Mouse (Mus musculus): Measurements from ENCODE around the gene Plppr2. TPM values are rescaled to one million over a fixed set of nuclear protein-coding genes. Genes with fewer than 3 reads are reported as not detected.

The Plppr2 gene
- total RNA-seq (2022): 100 to 1,000 TPM; 229 to 244 (median 235) TPM

- peak; percentile 98 for DNase-seq (ENCODE audit: low spot score in 2 of 2)
Observed at GRCm38 (mm10) chr9:21936692-21937570, at the start of gene Plppr2. Gene Plppr2 (plus strand): TSS chr9:21937033.

GRCm38 (mm10) chr9:21889229-21889628 is 47.6 kb upstream of the Plppr2 start:
- no peak for DNase-seq (ENCODE audit: low spot score in 2 of 2)

GRCm38 (mm10) chr9:21901223-21901820 is 35.5 kb upstream of the Plppr2 start:
- peak; percentile 76 to 78 for DNase-seq (ENCODE audit: low spot score in 2 of 2)

GRCm38 (mm10) chr9:21904031-21904430 is 32.8 kb upstream of the Plppr2 start:
- DNase-seq (ENCODE audit: low spot score in 2 of 2): no peak

- DNase-seq (ENCODE audit: low spot score in 2 of 2): no peak
Observed at GRCm38 (mm10) chr9:21908216-21908615, 28.6 kb upstream of the Plppr2 start.

GRCm38 (mm10) chr9:21909474-21910223 is 27.2 kb upstream of the Plppr2 start:
- DNase-seq (ENCODE audit: low spot score in 2 of 2): no peak

GRCm38 (mm10) chr9:21916851-21917492 is 19.9 kb upstream of the Plppr2 start:
- DNase-seq (ENCODE audit: low spot score in 2 of 2): no peak

- peak; percentile 81 to 87 for DNase-seq (ENCODE audit: low spot score in 2 of 2)
Observed at GRCm38 (mm10) chr9:21917493-21918034, 19.3 kb upstream of the Plppr2 start.

GRCm38 (mm10) chr9:21918035-21918592 is 18.7 kb upstream of the Plppr2 start, which contains the start of gene Rab3d:
Gene Rab3d (minus strand): TSS chr9:21918192.
- DNase-seq (ENCODE audit: low spot score in 2 of 2): peak; percentile 89 to 93

GRCm38 (mm10) chr9:21918692-21919384 is 18.0 kb upstream of the Plppr2 start:
- no peak for DNase-seq (ENCODE audit: low spot score in 2 of 2)

- DNase-seq (ENCODE audit: low spot score in 2 of 2): no peak
Observed at GRCm38 (mm10) chr9:21923036-21923435, 13.8 kb upstream of the Plppr2 start.

- DNase-seq (ENCODE audit: low spot score in 2 of 2): no peak
Observed at GRCm38 (mm10) chr9:21923490-21924098, 13.2 kb upstream of the Plppr2 start.

- DNase-seq (ENCODE audit: low spot score in 2 of 2): no peak
Observed at GRCm38 (mm10) chr9:21924099-21924493, 12.7 kb upstream of the Plppr2 start.

GRCm38 (mm10) chr9:21925034-21925433 is 11.8 kb upstream of the Plppr2 start:
- DNase-seq (ENCODE audit: low spot score in 2 of 2): no peak

- DNase-seq (ENCODE audit: low spot score in 2 of 2): no peak
Observed at GRCm38 (mm10) chr9:21925506-21925905, 11.3 kb upstream of the Plppr2 start.

- DNase-seq (ENCODE audit: low spot score in 2 of 2): no peak
Observed at GRCm38 (mm10) chr9:21926155-21926554, 10.7 kb upstream of the Plppr2 start.

- no peak for DNase-seq (ENCODE audit: low spot score in 2 of 2)
Observed at GRCm38 (mm10) chr9:21926784-21927183, 10.0 kb upstream of the Plppr2 start.

- DNase-seq (ENCODE audit: low spot score in 2 of 2): peak; percentile 93 to 96
Observed at GRCm38 (mm10) chr9:21927208-21927753, 9.6 kb upstream of the Plppr2 start, which contains the start of the genes Ccdc159 and Tmem205. Gene Ccdc159 (plus strand): TSS chr9:21927471. Gene Tmem205 (minus strand): TSS chr9:21927556.

- DNase-seq (ENCODE audit: low spot score in 2 of 2): no peak
Observed at GRCm38 (mm10) chr9:21929208-21929607, 7.6 kb upstream of the Plppr2 start.
